Mouse (Mus musculus) brain, embryonic 14.5 days (tissue): Measurements from ENCODE around the gene Olfr23. TPM values are rescaled to one million over a fixed set of nuclear protein-coding genes. Genes with fewer than 3 reads are reported as not detected.
"Not testable (repeated sequence)": the region's sequence is repeated elsewhere in the genome, so short reads cannot be mapped to it uniquely, and the experiment has no call there.

ENCODE experiments used
- DNase-seq: peaks from one replicate; pipeline ENCODE4 v3.0.0-alpha.2; 2011; ENCODE audit warnings: low read depth
- CTCF ChIP-seq: fragments of 200-500 bp; IDR thresholded peaks from 2 replicates; pipeline ENCODE4 v1.5.1; 2012; ENCODE audit warnings: inconsistent platforms, mild to moderate bottlenecking, moderate library complexity, borderline replicate concordance; ENCODE audit not compliant: insufficient read depth, insufficient read length; ENCODE audit errors: extremely low read depth
- POLR2A ChIP-seq: fragments of 200-500 bp; IDR thresholded peaks from 2 replicates; pipeline ENCODE4 v1.6.1; 2012; ENCODE audit warnings: mild to moderate bottlenecking, inconsistent platforms, borderline replicate concordance; ENCODE audit not compliant: poor library complexity, insufficient read depth, insufficient read length, severe bottlenecking; ENCODE audit errors: extremely low read depth
- polyA plus RNA-seq: library from polyadenylated mRNA; depleted of rRNA; stranded (reverse); fragments of >200 nt; gene quantifications from 2 replicates; pipeline ENCODE4 v1.2.3, GENCODE M21; 2012; rRNA removed

Olfr23 gene
- not detected in 2 replicates for polyA plus RNA-seq

DNA sequence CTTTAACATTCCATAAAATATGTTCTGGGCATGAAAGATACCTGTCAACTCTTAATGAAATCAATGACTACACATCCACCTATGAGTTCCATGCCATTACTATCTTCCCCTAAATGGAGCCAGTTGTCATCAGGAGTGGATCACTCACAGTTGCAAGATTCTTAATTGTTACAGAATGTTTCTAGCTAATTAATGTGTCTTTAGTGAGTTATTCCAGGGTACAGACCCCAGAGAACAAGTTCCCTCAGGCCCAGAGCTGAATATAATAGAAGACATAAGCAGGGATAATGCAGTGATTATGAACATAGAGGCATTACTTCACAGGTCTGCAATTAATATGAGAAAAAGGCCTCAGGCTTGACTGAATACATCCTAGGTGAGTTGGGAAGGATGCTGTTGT is at the start of gene Olfr23:
Olfr23 (plus strand) TSS at position 301 of the 400 bp plus-strand sequence.
- TF ChIP-seq CTCF (no peak), POLR2A (no peak)
- no peak for DNase-seq

DNA sequence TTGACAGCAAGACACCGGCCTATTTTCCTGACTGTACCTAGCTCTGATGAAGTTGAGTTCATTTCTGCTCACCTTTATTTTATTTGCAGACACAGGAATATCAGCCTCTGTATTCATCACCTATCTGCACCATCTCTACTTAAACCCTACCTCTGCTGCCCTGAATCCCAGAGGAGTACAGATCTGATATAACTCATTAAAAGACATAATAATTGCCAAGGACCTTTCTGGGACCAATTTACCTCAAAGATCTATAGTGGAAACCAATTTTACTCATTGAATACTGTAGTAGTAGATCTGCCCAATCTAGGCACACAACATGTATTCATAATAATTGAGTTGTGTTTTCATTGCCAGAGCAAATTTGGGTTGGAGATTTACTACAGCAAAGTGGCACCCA is 45.8 kb upstream of the Olfr23 start, which contains the start of gene Olfr394:
Olfr394 (minus strand) TSS at position 101 of the 400 bp plus-strand sequence.
- DNase-seq = no peak
- TF ChIP-seq POLR2A = no peak
- no peak for TF ChIP-seq CTCF

DNA sequence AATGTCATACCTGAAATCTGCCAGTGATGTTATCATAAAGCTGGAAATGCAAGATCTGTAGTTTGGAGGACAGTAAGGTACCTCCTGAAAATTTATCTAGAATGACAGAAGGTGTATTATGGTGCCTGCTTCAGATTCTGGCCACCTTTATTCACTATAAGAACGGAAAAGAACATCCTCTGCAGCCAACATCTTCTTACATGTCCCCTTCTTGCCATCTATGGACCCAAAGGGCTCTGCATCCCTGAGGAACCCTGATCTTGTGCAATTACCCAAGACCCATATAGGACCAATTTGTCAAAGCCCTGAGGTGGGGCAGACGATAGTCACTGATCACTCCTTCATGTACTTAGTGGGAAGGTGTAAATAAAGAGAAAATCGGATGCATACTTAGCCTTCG is 27.3 kb upstream of the Olfr23 start, which contains the start of gene Olfr395:
Olfr395 (minus strand) TSS at position 101 of the 400 bp plus-strand sequence.
- DNase-seq = not testable (repeated sequence)

DNA sequence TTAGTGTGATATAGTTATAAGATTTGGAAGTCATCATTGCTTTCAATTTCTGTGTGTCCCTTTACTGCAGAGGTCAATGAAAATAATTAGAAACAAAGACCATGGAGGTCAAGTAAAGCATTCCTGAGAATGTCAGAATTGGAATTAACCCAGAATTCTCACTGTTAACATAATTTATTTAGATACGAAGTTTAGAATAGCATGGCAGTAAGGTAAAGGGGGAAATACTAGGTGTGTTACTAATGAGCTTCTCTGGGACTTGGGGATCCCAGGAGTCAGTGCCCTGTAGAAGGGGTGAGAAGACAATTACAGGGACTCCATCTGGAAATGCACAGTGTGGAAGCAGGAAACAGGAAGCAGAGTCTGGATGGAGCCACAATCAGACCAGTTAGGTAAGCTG is 24.0 kb downstream of the Olfr23 start, which contains the start of gene Olfr397:
Olfr397 (plus strand) TSS at position 301 of the 400 bp plus-strand sequence.
- no peak for TF ChIP-seq CTCF
- no peak for TF ChIP-seq POLR2A
- DNase-seq = no peak

DNA sequence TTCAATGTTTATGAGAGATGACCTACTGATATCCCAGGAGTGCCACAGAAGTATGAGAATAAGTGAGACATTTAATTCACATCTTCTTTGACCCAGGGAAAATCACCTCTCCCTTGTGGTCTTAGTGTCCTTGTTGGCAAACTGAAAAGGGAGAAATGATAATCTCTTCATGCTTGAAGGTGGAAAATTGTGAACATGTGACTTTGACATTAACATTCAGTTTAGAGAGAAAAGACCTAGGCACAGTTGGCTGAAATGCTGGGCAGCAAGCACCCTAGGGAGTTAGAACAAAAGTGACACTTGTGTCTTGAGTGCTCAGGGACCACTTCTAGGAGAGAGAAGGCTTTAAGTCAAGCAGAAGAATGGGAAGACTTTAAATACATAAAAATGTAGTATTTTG is 53.8 kb downstream of the Olfr23 start, which contains the start of gene Olfr398:
Olfr398 (minus strand) TSS at position 101 of the 400 bp plus-strand sequence.
- TF ChIP-seq POLR2A = no peak
- no peak for DNase-seq

Other genes with a start within 250 kb of the Olfr23 start
- gene Zfp735, start 247.9 kb upstream of the Olfr23 start, polyA plus RNA-seq = not detected in 2 replicates
- not detected in 2 replicates for gene Olfr389, start 156.0 kb upstream of the Olfr23 start, polyA plus RNA-seq
- gene Olfr390, start 153.7 kb upstream of the Olfr23 start, polyA plus RNA-seq = not detected in 2 replicates
- gene Olfr391-ps, start 133.6 kb upstream of the Olfr23 start, polyA plus RNA-seq = not detected in 2 replicates
- not detected in 2 replicates for gene Olfr392, start 119.6 kb upstream of the Olfr23 start, polyA plus RNA-seq
- gene Olfr393, start 85.2 kb upstream of the Olfr23 start, polyA plus RNA-seq = not detected in 2 replicates
- gene Olfr394, start 45.9 kb upstream of the Olfr23 start, polyA plus RNA-seq = not detected in 2 replicates
- gene Olfr395, start 27.4 kb upstream of the Olfr23 start, polyA plus RNA-seq = not detected in 2 replicates
- not detected in 2 replicates for gene Olfr397, start 24.1 kb downstream of the Olfr23 start, polyA plus RNA-seq
- gene Olfr398, start 53.7 kb downstream of the Olfr23 start, polyA plus RNA-seq = not detected in 2 replicates
- not detected in 2 replicates for gene Olfr139, start 119.9 kb downstream of the Olfr23 start, polyA plus RNA-seq
- gene Olfr399, start 119.9 kb downstream of the Olfr23 start, polyA plus RNA-seq = not detected in 2 replicates
- gene Zfp616, start 133.3 kb downstream of the Olfr23 start, polyA plus RNA-seq = not detected in 2 replicates
- gene Olfr401, start 177.0 kb downstream of the Olfr23 start, polyA plus RNA-seq = not detected in 2 replicates
- gene Olfr402, start 216.9 kb downstream of the Olfr23 start, polyA plus RNA-seq = not detected in 2 replicates
- gene Olfr403, start 249.6 kb downstream of the Olfr23 start, polyA plus RNA-seq = not detected in 2 replicates